Mouse (Mus musculus) bone marrow, adult 2 months (tissue): ENCODE data around the gene Antxr2.

Experiments
- CTCF ChIP-seq: fragments of 200-500 bp; IDR thresholded peaks from 2 replicates; pipeline ENCODE4 v1.5.1; 2011; ENCODE audit warnings: low read length, control low read depth; ENCODE audit not compliant: control insufficient read depth, insufficient read depth
- POLR2A ChIP-seq: fragments of 200-500 bp; IDR thresholded peaks from 2 replicates; pipeline ENCODE4 v1.6.1; 2011; ENCODE audit warnings: low read depth, mild to moderate bottlenecking, control low read depth, low read length, borderline replicate concordance; ENCODE audit not compliant: control insufficient read depth

DNA sequence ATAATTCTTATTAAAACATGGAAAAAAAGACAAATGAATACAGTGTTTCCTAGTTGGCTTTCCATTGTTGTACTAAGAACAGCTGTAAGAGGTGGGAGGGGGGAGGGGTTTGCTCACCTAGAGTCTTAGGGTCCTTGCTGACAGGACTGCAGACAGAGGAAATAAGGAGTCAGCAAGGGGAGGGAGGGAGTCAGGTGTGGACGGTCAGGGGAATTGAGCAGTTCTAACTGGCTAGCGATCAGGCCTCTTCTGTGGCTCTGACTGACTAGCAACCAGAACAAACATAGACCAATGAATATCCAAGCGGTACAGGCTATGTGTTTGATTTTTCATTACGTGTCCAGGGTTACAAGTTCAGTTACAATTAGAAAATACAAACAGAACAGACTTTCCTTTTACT lies 35.0 kb downstream of the Antxr2 start:
- TF ChIP-seq POLR2A, result no peak
- no peak for TF ChIP-seq CTCF
